Mouse (Mus musculus): ENCODE data around the gene Aox4. TPM values are rescaled to one million over a fixed set of nuclear protein-coding genes. Genes with fewer than 3 reads are reported as not detected.

The Aox4 gene
- total RNA-seq (2014; rRNA removed) = 0.21 and 0.25 TPM in 2 replicates
- 0.28 and 0.40 TPM in 2 replicates for polyA plus RNA-seq (2015; fragmentation: Nextera tagmentation; extraction: Ambion mirVana)

DNA sequence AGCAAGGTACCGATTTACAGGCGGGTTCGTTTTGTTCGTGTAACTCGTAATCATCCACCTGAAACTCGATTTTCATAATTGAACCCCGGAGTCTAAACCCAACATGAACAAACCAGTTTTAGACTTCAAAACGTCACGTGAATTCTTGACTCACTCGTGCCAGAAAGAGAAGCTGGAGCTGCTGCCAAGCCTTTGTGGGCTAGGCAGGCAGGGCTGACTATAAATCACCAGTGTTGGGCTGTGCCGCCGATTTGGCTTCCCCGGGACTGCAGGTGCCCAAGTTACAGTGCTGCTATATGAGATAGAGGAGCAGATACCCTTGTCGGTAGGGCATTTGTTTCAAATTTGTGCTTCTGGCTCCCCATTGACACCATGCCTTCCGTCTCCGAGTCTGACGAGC is at the start of gene Aox4:
TSS of gene Aox4 (plus strand) at position 195 of the 400 bp plus-strand sequence.
- H3K4me3 ChIP-seq (ENCODE audit: low read length) = no peak within 1 kb of the TSS
- no peaks in the 10 kb centered on the region for H3K27me3 ChIP-seq (ENCODE audit: insufficient read depth, low read length)
- DNase-seq (ENCODE audit: low spot score) (peak; percentile 39), ATAC-seq (no peak)
- WGBS = 75% methylated on average over 17 of the region's 17 CpGs
- no peak within 1 kb of the TSS for H3K27ac ChIP-seq
- H3K36me3 ChIP-seq (ENCODE audit: insufficient read depth, low read length) = no peaks in the 10 kb centered on the region
- H3K4me1 ChIP-seq (ENCODE audit: insufficient read depth, low read length) = no peaks in the 10 kb centered on the region
- no peaks in the 10 kb centered on the region for H3K9me3 ChIP-seq (ENCODE audit: low read length)
- H3K4me2 ChIP-seq (ENCODE audit: low read depth, low read length) = 0 out of 2 replicates have a peak within 1 kb of the TSS, but pooled peaks have one; percentile 10
- H3K9ac ChIP-seq (replicated peaks; ENCODE audit: low read length) = no peak within 1 kb of the TSS
- no peak for TF ChIP-seq CTCF (IDR thresholded peaks at IDR 0.05; ENCODE audit: low read depth)

DNA sequence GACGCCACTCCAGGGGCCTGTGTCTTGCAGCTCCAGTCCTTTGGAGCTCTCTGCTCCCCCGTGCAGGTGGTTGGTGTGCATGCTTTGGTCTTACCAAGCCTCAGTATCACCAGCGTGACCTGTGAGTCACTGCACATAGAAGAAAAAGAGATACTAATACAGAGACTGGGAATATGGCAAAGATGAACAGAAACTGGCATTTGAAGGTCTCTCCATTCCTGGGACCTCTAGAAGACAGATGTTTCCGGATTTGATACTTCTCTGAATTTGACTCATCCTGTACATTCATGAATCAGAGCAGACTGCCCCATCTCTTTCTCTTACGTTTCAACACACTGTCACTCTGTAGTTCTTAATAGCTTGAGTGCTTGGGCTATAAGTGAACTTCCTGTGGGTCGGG is 40.3 kb upstream of the Aox4 start:
- no peak for TF ChIP-seq CTCF (IDR thresholded peaks at IDR 0.05; ENCODE audit: low read depth)
- no peaks in the 10 kb centered on the region for H3K27me3 ChIP-seq (ENCODE audit: insufficient read depth, low read length)
- no peak overlapping the region for H3K4me3 ChIP-seq (ENCODE audit: low read length)
- no peak for DNase-seq (ENCODE audit: low spot score)
- no peak for ATAC-seq
- no peak overlapping the region for H3K9ac ChIP-seq (replicated peaks; ENCODE audit: low read length)
- no peaks in the 10 kb centered on the region for H3K9me3 ChIP-seq (ENCODE audit: low read length)
- no peak overlapping the region for H3K4me2 ChIP-seq (ENCODE audit: low read depth, low read length)
- H3K4me1 ChIP-seq (ENCODE audit: insufficient read depth, low read length) = no peaks in the 10 kb centered on the region
- no peaks in the 10 kb centered on the region for H3K36me3 ChIP-seq (ENCODE audit: insufficient read depth, low read length)
- H3K27ac ChIP-seq = no peak overlapping the region
- 83% methylated on average over 6 of the region's 6 CpGs for WGBS

DNA sequence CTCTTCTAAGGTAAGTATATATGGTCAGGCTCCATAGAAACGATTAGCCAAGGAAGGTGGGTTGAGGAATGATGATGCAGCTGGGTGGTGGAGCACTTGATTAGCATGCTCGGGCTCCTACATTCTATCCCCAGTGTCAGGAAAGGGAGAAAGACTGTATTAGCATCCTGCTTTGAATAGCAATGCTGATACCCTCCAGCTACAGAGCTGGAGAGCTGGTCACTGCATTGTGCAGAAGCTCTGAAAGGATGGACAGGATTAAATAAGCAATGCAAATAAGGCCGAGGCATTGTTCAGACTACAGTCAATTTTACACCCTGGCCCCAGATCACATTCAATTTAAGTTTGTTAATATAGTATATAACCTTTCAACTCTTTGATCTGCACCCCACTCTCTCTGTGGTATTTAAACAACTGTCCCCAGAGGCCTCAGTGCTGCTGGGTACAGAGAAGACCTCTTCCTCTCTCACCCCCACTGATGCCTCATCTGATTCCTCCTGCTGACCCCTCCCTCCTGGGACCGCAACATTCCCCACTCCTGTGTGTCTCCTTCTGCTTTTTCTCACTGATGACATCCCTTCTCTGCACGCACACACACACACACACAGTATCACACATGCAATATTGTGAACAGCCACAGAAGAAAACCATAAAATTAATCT is 21.6 kb upstream of the Aox4 start:
- Histone ChIP-seq H3K9ac (replicated peaks; ENCODE audit: low read length) (no peak overlapping the region), H3K4me2 (ENCODE audit: low read depth, low read length) (no peak overlapping the region), H3K4me1 (ENCODE audit: insufficient read depth, low read length) (no peaks in the 10 kb centered on the region), H3K27me3 (ENCODE audit: insufficient read depth, low read length) (no peaks in the 10 kb centered on the region), H3K4me3 (ENCODE audit: low read length) (no peak overlapping the region), H3K27ac (no peak overlapping the region), H3K9me3 (ENCODE audit: low read length) (no peaks in the 10 kb centered on the region), H3K36me3 (ENCODE audit: insufficient read depth, low read length) (no peaks in the 10 kb centered on the region)
- TF ChIP-seq CTCF (IDR thresholded peaks at IDR 0.05; ENCODE audit: low read depth) = no peak
- no peak for ATAC-seq
- 40% methylated on average over 5 of the region's 5 CpGs for WGBS
- DNase-seq (ENCODE audit: low spot score) = no peak

DNA sequence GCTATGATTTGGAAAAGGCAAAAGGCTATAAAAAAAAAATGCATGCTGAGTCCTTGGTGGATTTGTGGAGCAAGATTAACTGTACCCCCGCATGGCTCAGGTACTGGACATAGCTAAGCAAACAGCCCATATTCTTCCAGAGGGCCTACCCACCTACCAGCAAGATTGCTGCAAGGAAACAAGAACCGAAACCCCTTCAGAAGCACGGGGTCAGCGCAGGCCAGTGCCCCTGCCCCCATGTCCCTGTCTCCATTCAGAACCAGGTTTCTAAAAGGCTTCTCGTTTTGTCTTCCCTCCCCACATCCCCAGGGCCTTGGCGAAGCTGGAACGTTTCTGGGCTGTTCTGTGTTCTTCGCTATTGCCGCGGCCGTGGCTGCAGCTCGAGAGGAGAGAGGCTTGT is 15.9 kb upstream of the Aox4 start:
- H3K9ac ChIP-seq (replicated peaks; ENCODE audit: low read length) = no peak overlapping the region
- no peak for DNase-seq (ENCODE audit: low spot score)
- no peak for TF ChIP-seq CTCF (IDR thresholded peaks at IDR 0.05; ENCODE audit: low read depth)
- 88% methylated on average over 12 of the region's 12 CpGs for WGBS
- no peak for ATAC-seq
- H3K4me1 ChIP-seq (ENCODE audit: insufficient read depth, low read length) = no peaks in the 10 kb centered on the region
- H3K4me3 ChIP-seq (ENCODE audit: low read length) = no peak overlapping the region
- H3K27me3 ChIP-seq (ENCODE audit: insufficient read depth, low read length) = no peaks in the 10 kb centered on the region
- H3K36me3 ChIP-seq (ENCODE audit: insufficient read depth, low read length) = no peaks in the 10 kb centered on the region
- H3K27ac ChIP-seq = no peak overlapping the region
- H3K9me3 ChIP-seq (ENCODE audit: low read length) = no peaks in the 10 kb centered on the region
- no peak overlapping the region for H3K4me2 ChIP-seq (ENCODE audit: low read depth, low read length)

DNA sequence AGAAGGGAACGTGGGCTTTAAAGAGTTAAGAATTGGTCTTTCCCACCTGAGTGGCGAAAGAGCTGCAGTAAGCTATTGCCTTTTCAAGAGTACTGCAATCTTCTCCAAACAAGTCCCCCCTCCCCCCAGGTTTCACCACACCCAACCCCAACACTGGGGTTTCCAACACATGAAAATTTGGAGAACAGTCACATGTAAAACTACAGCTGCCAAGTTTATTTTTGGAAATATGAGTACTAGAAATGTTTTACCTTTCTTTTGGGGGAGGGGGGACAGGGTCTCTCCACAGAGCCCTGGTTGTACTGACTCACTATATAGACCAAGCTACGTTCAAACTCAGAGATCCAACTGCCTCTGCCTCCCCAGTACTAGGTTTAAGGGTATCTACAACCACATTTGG is 15.2 kb upstream of the Aox4 start:
- ATAC-seq (no peak), DNase-seq (ENCODE audit: low spot score) (no peak)
- Histone ChIP-seq H3K27ac (no peak overlapping the region), H3K36me3 (ENCODE audit: insufficient read depth, low read length) (no peaks in the 10 kb centered on the region), H3K27me3 (ENCODE audit: insufficient read depth, low read length) (no peaks in the 10 kb centered on the region), H3K4me2 (ENCODE audit: low read depth, low read length) (no peak overlapping the region), H3K4me1 (ENCODE audit: insufficient read depth, low read length) (no peaks in the 10 kb centered on the region), H3K9ac (replicated peaks; ENCODE audit: low read length) (no peak overlapping the region), H3K4me3 (ENCODE audit: low read length) (no peak overlapping the region), H3K9me3 (ENCODE audit: low read length) (no peaks in the 10 kb centered on the region)
- no peak for TF ChIP-seq CTCF (IDR thresholded peaks at IDR 0.05; ENCODE audit: low read depth)
- WGBS = 81% methylated on average over 3 of the region's 3 CpGs

DNA sequence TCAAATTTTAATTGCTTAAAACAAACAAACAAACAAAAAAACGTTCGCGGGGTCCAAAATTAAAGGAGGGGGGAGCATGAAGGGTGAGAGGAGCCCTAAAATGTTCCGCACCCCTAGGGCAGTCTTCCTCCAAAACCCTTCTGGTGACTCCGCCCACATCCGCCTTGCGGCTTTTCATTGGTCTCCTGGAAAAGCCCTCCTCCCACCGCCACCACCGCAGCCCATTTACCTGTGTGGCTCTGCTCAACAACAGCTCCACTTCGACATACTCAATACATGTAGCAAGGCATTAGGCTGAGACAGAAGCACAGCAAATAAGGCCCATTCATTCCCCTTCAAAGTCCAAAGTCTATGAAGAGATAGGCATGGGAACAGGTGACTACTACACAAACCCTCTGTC is 14.7 kb upstream of the Aox4 start:
- no peak for TF ChIP-seq CTCF (IDR thresholded peaks at IDR 0.05; ENCODE audit: low read depth)
- H3K4me3 ChIP-seq (ENCODE audit: low read length) = no peak overlapping the region
- ATAC-seq (no peak), DNase-seq (ENCODE audit: low spot score) (no peak)
- H3K36me3 ChIP-seq (ENCODE audit: insufficient read depth, low read length) = no peaks in the 10 kb centered on the region
- no peaks in the 10 kb centered on the region for H3K4me1 ChIP-seq (ENCODE audit: insufficient read depth, low read length)
- H3K27me3 ChIP-seq (ENCODE audit: insufficient read depth, low read length) = no peaks in the 10 kb centered on the region
- H3K9me3 ChIP-seq (ENCODE audit: low read length) = no peaks in the 10 kb centered on the region
- H3K27ac ChIP-seq = no peak overlapping the region
- H3K9ac ChIP-seq (replicated peaks; ENCODE audit: low read length) = no peak overlapping the region
- H3K4me2 ChIP-seq (ENCODE audit: low read depth, low read length) = peak overlapping the region; percentile 31; the same call in 1 of the 2 replicates
- WGBS = 19% methylated on average over 10 of the region's 10 CpGs

DNA sequence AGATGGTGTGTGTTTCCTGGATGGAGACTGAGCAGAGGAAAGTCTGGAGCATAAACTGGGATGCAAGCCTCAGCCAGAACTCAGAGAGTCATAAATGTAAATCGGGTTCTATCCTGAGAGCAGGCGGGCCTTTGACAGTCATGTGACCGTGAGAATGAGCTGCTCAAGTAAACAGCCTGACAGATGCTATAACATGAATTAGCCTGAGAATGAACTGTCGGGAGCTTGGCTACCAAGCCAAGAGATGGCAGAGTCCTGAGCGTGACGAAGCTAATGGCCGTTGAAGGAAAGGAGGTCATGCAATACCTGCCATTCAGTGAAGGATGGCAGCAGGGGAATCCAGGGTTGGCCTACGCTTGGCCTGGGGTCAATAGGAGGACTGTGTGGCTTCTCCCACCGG is 13.2 kb upstream of the Aox4 start:
- no peak overlapping the region for H3K9ac ChIP-seq (replicated peaks; ENCODE audit: low read length)
- no peak for TF ChIP-seq CTCF (IDR thresholded peaks at IDR 0.05; ENCODE audit: low read depth)
- no peak overlapping the region for H3K27ac ChIP-seq
- H3K36me3 ChIP-seq (ENCODE audit: insufficient read depth, low read length) = no peaks in the 10 kb centered on the region
- H3K27me3 ChIP-seq (ENCODE audit: insufficient read depth, low read length) = no peaks in the 10 kb centered on the region
- H3K4me2 ChIP-seq (ENCODE audit: low read depth, low read length) = no peak overlapping the region
- no peaks in the 10 kb centered on the region for H3K4me1 ChIP-seq (ENCODE audit: insufficient read depth, low read length)
- no peak overlapping the region for H3K4me3 ChIP-seq (ENCODE audit: low read length)
- H3K9me3 ChIP-seq (ENCODE audit: low read length) = no peaks in the 10 kb centered on the region
- ATAC-seq (no peak), DNase-seq (ENCODE audit: low spot score) (peak; percentile 12)
- 63% methylated on average over 9 of the region's 9 CpGs for WGBS

Measured in hindbrain, postnatal 0 days (tissue).